Mouse (Mus musculus): ENCODE measurements around the gene H2-DMb1.

Gene H2-DMb1

DNA sequence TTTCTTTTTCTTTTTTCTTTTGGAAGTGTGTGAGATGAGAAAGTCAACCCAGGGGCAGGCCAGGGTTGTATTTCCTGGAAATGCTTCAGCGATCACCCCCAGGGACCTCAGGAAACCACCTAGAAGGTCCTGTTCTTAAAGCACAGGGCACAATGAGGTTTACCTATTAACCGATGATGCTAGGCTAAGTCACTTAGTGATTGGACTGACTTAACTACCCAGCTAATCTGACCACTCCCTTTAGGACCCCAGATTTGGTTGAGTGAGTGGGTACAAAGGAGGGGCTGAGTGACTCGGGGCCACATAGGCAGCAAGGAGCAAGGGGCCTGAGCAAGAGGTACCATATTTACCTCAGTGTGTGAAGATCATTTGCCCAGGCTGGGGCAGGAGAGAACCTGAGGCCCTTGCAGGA lies 7.9 kb upstream of the H2-DMb1 start:
- DNase-seq = no peak

DNA sequence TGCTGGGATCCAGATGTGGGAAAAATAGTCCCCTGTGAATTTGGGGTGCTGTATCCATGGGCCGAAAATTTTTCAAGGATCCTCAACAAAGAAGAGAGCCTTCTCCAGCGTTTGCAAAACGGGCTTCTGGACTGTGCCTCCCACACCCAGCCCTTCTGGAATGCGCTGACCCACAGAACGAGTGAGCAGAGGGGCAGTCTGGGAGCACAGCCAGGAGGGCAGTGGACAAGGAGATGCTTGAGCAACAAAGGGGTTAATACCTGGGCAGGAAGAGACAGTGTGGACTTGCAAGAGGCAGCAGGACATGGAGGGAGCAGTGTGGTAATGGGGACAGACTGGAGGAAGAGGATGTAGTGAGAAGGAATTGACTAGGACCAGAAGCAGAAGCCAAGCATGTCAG lies 2.7 kb downstream of the H2-DMb1 start:
- DNase-seq = no peak

DNA sequence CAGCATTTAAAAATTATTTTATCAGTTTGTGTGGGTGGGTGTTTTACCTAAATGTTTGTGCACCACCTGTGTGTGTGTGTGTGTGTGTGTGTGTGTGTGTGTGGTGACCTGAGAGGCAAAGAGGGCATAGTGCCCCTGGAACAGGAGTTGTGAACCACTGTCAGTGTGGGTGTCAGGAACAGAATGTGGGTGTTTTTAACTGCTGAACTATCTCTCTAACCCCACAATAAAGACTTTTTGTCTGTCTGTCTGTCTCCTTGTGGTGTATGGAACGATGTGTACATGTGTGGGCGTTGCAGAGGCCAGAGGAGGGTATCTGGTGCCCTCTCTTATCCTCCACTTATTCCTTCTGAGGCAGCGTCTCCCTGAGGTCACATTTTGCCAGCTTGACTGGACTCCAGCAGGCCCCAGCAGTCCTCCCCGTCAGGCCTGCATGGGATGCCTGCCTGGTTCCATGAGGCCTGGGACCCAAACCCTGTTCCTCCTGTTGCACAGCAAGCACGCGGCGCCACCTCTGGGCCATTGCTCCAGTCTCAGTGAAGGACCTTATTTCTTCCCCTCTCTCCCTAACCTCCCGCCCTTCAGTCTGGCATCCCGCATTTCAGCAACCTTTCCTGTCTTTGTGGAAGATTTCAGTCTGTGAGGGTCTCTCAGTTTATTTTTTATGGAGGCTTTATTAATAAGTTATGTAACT lies 11.5 kb downstream of the H2-DMb1 start:
- no peak for DNase-seq

DNA sequence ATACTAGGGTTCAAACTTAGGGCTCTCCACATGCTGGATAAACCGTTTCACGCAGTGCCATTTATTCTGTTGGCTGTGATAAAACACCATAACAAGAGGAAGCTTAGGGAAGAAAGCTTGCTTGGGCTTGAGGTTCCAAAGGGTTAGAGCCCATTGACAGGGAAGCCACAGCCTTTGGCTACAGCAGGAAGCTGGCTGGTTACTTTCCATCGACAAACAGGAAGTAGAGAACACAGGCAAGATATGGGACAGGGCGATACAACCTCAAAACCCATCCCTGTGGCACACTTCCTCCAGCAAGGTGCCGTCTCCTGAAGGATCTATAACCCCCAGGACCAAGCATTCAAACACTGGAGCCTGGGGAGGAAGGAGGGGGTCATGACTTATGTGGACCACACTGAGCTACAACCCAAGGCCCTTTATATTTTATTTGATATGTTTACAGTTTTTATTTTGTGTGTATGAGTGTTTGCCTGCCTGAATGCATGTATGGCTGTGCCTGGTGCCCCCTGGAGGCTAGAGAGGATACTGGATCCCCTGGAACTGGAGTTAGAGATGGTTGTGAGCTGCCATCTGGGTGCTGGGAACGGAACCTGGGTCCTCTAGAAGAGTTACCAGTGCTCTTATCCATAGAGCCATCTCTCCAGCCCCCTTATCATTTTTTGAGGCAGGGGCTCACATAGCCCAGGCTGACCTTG lies 12.3 kb downstream of the H2-DMb1 start:
- DNase-seq = no peak

DNA sequence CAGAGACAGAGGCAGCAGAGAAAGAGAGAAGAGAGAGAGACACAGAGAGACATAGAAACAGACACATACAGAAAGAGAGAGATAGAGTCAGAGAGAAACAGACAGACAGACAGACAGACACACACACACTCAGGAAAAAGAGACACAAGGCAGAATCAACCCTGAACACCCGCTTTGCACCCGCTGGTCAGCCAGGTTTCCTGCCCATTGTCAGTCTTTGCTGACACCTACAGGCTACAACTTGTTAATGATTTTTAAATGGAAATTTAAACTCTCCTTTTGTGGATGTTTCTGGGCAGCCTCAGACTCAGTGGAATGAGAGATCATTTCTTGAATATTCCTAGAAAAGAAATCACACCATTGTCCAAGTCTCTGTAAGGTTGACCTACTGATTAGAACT lies 16.4 kb downstream of the H2-DMb1 start:
- DNase-seq = peak; percentile 31 to 39

DNA sequence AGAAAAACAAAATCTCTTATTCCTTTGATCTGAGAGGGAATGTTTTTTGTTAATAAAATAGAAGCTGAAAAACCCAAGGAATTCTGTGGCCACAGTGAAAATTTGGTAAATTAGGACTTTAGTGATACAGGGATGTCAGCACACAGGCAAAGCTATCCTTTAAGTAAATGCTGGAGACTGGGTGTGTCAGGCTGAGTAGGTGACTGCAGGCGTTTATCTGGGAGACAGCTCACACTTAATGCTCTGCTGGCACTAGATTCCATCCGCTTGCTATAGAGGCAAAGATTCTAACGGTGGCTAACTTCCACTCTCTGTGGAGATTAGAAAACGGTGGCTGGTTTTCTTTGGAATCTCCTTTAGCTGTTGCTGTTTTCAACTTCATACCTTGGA lies 17.6 kb downstream of the H2-DMb1 start:
- DNase-seq = no peak

DNA sequence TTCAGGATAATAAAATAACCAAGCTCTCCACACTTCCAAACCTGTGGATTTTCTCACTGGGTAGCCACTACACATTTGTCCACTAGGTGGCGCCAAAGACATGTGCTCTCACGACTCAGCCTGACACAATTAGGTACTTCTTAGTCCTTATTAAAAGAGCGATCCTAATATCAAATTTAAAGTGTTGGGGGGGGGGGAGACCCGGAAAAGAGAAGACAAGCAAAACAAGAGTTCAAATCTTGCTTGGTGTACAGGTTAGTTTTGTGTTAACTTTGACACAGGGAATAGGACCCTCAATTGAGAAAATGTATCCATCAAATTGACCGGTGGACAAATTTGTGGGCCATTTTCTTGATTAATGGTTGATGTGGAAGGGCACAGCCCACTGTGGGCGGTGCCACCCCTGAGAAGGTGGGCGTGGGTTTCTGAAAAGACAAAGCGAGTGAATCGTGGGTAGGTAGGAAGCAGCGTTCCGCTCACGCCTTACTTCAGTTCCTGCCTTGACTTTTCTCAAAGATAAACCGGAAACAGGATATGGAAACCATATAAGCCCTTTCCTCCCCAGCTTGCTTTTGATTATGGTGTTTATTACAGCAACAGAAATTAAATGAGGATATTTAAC lies 18.1 kb downstream of the H2-DMb1 start:
- peak; percentile 66 to 90 for DNase-seq

DNA sequence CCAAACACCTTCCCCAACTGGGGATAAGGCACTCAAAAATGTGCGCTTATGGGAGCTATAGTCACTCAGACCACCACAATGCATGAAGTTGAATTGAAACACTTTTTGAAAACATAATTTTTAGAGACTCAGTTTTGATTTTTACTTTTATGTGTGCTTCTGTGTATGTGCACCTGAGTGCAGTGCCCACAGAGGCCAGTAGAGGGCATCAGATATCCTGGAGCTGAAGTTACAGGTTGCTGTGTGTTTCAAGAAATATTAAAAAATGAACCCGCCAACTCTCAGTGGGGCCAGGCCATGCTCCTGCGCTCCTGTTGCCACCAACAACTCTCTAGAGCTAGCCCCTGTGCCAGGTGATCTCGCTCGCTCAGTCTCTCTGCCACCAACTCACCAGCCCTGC lies 19.7 kb downstream of the H2-DMb1 start:
- no peak for DNase-seq

DNA sequence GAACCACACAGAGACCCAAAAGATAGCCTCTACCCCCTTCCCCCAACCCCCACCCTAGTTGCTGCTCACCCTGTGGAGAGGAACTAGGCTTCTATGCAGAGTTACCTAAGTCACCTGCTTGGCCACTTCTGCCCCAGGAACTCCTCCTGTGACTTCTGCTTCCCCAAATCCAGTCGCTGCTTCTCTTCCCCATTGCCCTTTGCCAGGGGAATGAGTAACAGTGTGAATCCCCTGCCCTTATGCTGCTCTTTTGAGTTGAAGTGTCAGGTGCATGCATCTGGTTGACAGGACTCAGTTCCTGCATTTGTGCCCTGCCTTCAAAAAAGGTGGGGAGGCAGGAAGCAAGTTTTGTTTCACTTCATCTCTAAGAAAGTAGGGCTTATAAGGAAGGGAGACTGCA lies 21.2 kb downstream of the H2-DMb1 start:
- no peak for DNase-seq

DNA sequence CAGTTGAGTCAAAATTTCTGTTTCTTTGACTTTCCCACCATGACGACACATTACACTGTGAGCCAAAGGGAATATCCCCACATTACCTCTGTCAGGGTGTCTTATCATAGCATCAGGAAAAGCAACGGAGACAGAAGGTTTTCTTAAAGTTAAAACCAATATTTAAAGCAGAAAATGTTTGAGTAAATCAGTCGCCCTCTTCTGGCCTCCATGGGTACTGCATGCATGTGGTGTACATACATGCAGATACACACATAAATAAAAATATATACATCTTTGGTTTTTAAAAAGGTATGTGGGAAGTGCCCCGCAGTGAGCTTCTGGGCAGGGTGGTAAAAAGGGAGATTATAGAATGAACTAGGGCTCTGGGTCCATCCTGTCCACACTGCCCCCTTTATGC lies 24.3 kb downstream of the H2-DMb1 start:
- DNase-seq = no peak

DNA sequence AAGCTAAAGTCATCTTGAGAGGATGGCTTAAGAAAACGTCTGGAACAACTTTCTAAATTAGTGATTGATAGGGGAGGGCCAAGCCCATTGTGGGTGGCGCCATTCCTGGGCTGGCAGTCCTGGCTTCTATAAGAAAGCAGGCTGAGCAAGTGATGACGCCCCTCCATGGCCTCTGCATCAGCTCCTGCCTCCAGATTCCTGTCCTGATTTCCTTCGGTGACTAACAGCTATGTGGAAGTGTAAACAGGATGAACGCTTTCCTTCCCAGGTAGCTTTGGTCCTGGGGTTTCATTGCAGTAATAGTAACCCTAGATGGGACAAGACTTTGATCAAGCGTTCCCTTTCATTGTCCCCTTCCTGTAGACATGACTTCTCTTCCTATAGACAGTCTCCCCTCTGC lies 26.1 kb downstream of the H2-DMb1 start:
- DNase-seq = no peak

DNA sequence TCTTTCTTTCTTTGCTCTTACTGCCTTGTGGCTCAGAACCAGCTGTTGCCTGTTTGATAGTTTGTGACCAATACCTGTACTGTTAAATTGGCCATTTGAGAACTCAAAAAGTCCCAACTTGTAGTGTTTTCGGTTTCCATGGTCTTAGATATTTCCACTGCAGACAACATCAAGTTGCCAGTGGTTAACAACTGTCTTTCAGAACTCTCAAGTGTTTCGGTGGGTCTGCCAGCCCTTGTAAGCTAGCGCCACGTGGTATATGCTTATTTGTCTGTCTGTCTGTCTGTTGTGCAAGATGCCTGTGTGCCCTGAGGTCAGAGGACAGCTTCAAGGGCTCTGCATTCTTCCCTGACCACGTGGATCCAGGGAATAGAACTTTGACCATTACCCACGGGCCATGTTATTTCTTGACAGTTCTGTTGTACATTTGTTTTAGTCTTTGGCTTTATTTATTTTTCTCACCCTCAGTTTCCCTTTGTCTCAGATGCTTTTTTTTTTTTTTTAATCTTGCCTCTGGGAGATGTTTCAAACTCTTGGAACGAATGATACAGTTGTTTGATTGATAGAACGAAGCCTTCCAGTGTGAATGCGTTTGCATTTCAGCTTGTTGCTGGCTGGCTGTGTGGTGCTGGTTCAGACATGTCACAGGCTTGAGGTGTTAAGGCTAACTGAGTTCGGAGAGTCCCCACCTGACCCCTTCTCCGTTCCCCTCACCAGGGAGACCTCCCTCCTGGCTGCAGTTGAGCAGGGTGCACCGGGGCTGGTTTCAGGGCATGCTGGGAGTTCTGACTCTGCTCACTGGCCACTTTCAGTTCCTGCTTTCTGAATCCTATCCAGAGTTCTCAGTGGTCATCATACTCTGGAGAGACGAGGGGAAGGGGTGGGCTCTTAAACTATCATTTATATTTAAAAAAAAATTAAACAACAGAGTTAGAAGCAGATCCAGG lies 27.3 kb downstream of the H2-DMb1 start:
- no peak for DNase-seq

DNA sequence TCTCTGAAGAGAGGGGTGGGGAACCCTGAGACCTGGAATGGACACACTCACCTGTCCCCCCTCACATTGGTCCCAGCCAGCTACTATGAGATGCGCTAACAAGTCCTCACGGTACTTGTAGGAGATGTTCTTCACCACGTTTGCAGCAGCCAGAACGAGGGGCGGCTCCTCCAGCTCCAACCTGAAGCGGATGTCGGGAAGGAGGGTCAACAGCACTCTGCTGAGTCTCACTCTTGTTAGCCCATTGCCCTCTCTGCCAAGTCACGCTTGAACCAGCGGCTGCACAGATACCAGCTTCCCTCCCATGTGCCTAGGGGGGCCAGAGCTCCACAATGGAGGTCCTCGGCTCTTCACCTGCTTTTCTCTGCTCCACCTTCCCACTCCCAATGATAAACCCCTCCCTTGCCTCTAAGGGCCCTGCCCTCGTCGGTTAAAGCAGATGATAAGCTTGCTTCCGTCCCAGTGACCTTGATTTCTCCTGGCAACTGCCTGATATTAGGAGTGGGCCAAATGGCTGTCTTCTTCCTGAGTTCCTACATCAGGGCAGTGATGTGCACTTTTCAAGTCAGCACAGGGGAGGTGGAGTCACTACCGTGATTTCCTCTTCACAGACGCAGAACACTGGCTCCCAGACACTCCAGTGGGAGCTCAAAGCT lies 30.8 kb downstream of the H2-DMb1 start:
- no peak for DNase-seq

DNA sequence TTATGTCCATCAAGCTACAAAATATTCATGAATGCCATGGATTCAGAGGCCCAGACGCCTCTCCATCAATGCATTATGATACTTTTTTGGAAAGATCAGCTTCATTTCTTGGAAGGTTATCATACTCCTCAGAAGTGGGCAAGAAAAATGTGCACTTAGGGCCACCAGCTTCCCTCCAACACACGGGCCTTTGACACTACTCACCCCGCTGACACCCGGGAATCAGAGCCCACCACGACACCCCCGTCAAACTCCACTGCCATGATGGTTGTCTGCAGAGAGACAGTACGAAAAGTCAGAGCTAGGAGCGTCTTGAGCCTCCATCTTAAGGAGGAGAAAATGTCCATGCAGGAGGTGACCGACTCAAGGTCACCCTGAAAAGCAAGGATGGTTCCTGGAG lies 32.7 kb downstream of the H2-DMb1 start:
- no peak for DNase-seq

DNA sequence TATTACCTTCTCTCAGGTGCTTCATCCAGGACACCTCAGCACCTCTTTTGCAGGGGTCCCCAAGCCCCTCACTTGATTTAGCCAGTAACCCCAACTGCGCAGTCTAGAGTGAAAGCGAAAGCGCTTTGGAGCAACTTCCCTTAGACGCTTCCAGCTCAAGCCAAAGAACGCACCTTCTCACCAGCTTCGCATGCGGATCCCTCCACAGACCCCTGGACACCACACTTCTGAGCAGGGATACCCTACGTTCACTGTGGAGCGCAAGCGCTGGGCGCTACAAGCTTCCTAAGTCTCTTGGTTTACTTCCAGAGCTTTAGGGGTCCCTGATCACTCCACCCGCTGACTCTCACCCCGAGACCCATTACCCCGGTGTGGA lies 34.0 kb downstream of the H2-DMb1 start:
- no peak for DNase-seq

DNA sequence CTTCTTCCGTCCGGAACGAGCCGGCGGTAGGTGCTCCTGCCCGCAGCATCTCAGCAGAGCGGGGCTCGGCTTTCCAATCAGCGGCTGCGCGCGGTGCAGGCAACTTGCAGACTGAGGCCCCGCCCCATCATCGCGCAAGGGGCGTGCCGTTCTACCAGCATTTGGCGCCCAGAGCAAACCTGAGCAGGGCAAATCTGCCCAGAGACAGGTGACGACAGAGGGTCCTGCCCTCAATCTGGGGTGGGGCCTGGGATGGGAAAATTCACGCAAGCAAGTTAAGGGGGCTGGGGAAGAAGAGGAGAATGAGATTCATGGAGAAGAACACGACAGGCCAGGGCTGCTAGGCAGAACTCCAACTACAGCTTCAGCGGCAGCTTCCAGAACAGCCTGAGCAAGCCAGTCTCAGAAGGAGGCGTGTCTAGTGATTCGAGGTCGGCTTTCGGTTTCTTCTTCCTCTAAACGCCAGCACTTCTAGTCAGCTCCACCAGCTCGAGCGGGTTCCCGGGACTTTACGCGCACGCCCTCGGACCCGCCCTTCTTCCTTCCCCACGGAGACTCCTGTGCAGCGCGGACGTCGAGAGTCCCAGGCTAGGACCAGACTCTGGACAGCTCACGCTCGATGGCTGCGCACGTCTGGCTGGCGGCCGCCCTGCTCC lies 34.5 kb downstream of the H2-DMb1 start, which contains the start of the genes Tap1 and Psmb9:
TSS of gene Tap1 (plus strand) at position 293 of the 656 bp plus-strand sequence.
TSS of gene Psmb9 (minus strand) at position 504 of the 656 bp plus-strand sequence.
- peak; percentile 97 to 99 for DNase-seq

DNA sequence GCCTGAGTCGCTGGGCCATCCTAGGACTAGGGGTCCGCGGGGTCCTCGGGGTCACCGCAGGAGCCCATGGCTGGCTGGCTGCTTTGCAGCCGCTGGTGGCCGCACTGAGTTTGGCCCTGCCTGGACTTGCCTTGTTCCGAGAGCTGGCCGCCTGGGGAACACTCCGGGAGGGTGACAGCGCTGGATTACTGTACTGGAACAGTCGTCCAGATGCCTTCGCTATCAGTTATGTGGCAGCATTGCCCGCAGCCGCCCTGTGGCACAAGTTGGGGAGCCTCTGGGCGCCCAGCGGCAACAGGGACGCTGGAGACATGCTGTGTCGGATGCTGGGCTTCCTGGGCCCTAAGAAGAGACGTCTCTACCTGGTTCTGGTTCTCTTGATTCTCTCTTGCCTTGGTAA lies 35.1 kb downstream of the H2-DMb1 start:
- peak in 1 of 2 experiments; percentile 20 for DNase-seq

DNA sequence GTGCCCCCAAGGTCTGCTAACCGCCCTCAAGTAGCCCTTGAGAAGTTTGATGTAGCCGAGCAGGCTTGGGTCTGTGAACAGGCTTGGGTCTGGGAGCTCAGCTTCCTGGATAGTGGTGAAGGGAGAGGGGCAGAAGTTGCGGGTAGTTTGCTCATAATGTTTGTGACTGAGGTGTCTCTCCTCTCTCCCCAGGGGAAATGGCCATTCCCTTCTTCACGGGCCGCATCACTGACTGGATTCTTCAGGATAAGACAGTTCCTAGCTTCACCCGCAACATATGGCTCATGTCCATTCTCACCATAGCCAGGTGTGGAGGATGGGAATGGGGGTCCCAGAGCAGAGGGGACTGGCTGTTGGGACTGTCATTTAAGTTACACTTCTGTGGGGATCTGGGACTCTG lies 36.1 kb downstream of the H2-DMb1 start:
- DNase-seq = no peak

DNA sequence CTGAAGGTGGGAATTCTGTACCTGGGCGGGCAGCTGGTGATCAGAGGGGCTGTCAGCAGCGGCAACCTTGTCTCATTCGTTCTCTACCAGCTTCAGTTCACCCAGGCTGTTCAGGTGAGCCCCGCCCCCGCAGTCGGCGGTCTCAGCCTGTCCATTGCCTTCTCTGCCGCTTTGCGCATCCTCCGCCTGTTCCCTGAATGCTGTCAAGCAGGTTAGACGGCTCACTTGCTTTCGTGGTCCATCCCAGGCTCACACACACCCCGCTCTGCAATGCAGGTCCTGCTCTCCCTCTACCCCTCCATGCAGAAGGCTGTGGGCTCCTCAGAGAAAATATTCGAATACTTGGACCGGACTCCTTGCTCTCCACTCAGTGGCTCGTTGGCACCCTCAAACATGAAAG lies 40.0 kb downstream of the H2-DMb1 start:
- DNase-seq = no peak

DNA sequence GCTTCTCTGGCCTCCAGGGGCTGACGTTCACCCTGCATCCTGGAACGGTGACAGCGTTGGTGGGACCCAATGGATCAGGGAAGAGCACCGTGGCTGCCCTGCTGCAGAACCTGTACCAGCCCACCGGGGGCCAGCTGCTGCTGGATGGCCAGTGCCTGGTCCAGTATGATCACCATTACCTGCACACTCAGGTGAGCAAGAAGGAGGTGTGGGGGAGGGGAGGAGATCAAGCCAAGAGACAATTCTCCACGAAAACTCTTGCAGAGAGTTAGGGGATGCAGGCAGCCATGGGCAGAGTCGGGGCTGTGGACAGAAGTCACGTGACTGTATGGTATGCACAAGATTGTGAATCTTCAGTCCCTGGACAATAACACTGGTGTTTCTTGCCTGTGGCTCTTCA lies 40.6 kb downstream of the H2-DMb1 start:
- no peak for DNase-seq

DNA sequence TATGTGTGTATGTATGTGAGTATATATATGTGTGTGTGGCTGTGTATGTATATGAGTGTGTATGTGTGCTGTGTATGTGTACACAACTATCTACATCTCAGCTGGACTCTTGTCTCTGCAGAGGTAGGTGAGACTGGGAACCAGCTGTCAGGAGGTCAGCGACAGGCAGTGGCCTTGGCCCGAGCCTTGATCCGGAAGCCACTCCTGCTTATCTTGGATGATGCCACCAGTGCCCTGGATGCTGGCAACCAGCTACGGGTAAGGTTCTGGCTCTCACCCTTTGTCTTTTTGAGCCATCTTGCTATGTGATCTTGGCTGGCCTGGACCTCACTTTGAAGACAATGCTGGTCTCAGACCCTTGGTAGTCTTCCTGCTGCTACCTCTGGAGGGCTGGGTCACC lies 41.9 kb downstream of the H2-DMb1 start:
- no peak for DNase-seq

DNA sequence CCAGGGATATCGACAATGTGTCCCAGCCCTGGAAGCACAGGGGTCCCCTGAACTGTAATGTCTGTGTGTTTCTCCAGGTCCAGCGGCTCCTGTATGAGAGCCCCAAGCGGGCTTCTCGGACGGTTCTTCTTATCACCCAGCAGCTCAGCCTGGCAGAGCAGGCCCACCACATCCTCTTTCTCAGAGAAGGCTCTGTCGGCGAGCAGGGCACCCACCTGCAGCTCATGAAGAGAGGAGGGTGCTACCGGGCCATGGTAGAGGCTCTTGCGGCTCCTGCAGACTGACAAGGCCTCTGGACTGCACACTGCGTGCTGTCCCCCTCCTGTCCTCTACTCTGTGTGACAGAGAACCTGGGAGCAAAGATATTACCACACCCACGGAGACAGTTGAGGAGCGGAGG lies 43.6 kb downstream of the H2-DMb1 start:
- no peak for DNase-seq
